ENCODE assay signal across 21 mouse cellular contexts in the genomic region with DNA sequence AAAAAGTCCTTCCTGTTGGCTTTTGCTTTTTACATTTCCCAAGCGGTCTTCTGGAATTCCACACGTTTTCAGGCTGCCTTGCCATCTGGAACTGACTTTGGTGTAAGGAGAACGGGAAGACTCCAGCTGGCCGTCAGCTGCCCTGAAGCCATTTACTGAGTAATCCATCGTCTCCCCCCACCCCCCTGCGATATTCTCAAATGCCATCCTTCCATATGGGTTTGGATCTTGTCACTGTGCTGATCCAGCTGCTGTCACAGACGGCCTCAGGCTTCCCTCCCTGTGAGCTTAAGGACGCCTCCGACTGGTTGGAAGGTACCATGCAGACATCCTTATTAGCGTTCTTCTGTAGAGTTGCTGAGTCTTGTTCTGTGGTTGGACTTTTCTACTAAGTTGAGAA.
DNase-seq lines count a peak whose midpoint lies in the region; TF ChIP-seq lines count a peak whose summit lies in the region.
"Had no signal": no experiment of that assay in that cellular context is flagged by ENCODE, and none has a peak within 500 bp of the region (broad histone marks: within the 10 kb centered on the region; RNA-seq: fewer than 3 reads in every experiment).

No protein-coding gene starts in this region.

- no peak overlapping the region for H3K27ac ChIP-seq in gastrocnemius, adult 2 months
- H3K27ac ChIP-seq: embryonic facial prominence, embryonic 15.5 days; heart, adult 2 months; kidney, embryonic 15.5 days; liver, embryonic 12.5 days; lung, embryonic 15.5 days; midbrain, embryonic 13.5 days; neural tube, embryonic 12.5 days had no signal

- intact Hi-C loops in gastrocnemius, adult 2 months (cut with DNase I), result no loop called here

- H3K4me3 ChIP-seq in gastrocnemius, adult 2 months, result no peak overlapping the region
- H3K4me3 ChIP-seq: embryonic facial prominence, embryonic 15.5 days; heart, adult 2 months; kidney, embryonic 15.5 days; liver, embryonic 12.5 days; lung, embryonic 15.5 days; midbrain, embryonic 13.5 days; neural tube, embryonic 12.5 days had no signal

- no peak for TF ChIP-seq CTCF in gastrocnemius, adult 2 months (IDR thresholded peaks at IDR 0.05)

- peak; percentile 66 for DNase-seq in layer of hippocampus, adult 11-12 months (ENCODE audit: low spot score)
- DNase-seq in layer of hippocampus, adult 9-10 months (ENCODE audit: low spot score), result no peak
- peak; percentile 37 for DNase-seq in retina, postnatal 1 day
- no peak for DNase-seq in retina, embryonic 14.5 days (ENCODE audit: low spot score)
- DNase-seq in layer of hippocampus, adult 8-10 months (ENCODE audit: low spot score in 2 of 2), result peak; percentile 42 to 59
- DNase-seq in telencephalon, adult 2 months (ENCODE audit: low read depth, low spot score), result peak; percentile 75
- DNase-seq in kidney, postnatal 14 days, result no peak
- DNase-seq in gastrocnemius, adult 2 months, result no peak
- DNase-seq: B cell, adult 2 months; cerebellum, adult 11 months; cerebellum, postnatal 10 days; gastrocnemius, postnatal 25 days; heart, adult 2 months; heart, postnatal 4 days; thymus, postnatal 14 days had no signal

Comparison
In these comparisons a context has a peak if more than half of its experiments do, and no peak if none do; other contexts are left out.
1. DNase-seq: peak in layer of hippocampus, adult 11-12 months (single experiment), retina, postnatal 1 day (single experiment), layer of hippocampus, adult 8-10 months (2 of 2) and telencephalon, adult 2 months (single experiment); none in layer of hippocampus, adult 9-10 months (single experiment), retina, embryonic 14.5 days (single experiment), kidney, postnatal 14 days (single experiment) and gastrocnemius, adult 2 months (single experiment).